Mouse (Mus musculus): ENCODE results near the gene Clptm1l. TPM values are rescaled to one million over a fixed set of nuclear protein-coding genes. Genes with fewer than 3 reads are reported as not detected.

The Clptm1l gene
- 98.9 and 119 TPM in 2 replicates for total RNA-seq (2014; rRNA removed; ENCODE audit: low replicate concordance)
- 63.6 and 65.2 TPM in 2 replicates for polyA plus RNA-seq (2015; fragmentation: Nextera tagmentation; extraction: Ambion mirVana)

- DNase-seq (ENCODE audit: low spot score) = peak; percentile 95
- H3K4me2 ChIP-seq (ENCODE audit: low read depth, low read length) = peak within 1 kb of the TSS; percentile 98
- peaks cover 25% of the 10 kb centered on the region for H3K36me3 ChIP-seq (replicated peaks; ENCODE audit: control insufficient read depth, insufficient read depth, low read length)
- no peaks in the 10 kb centered on the region for H3K9me3 ChIP-seq (replicated peaks; ENCODE audit: control insufficient read depth, low read length)
- WGBS = under 1% methylated on average over 53 of the region's 53 CpGs
- H3K9ac ChIP-seq (replicated peaks; ENCODE audit: low read depth, low read length) = peak within 1 kb of the TSS; percentile 83
- no peak for TF ChIP-seq EP300 (IDR thresholded peaks at IDR 0.05; ENCODE audit: low read depth)
- TF ChIP-seq CTCF (IDR thresholded peaks at IDR 0.05; ENCODE audit: low read depth) = no peak
- peak within 1 kb of the TSS; percentile 82 for H3K4me3 ChIP-seq (ENCODE audit: low read depth, low read length)
- peak; percentile 99 for ATAC-seq (ENCODE audit: insufficient read depth, low read depth)
- H3K27me3 ChIP-seq (ENCODE audit: control insufficient read depth, insufficient read depth, low read length) = 0 out of 2 replicates have a peak, but pooled peaks cover 2% of the 10 kb centered on the region
- H3K27ac ChIP-seq (ENCODE audit: low read depth) = peak within 1 kb of the TSS; percentile 86
- H3K4me1 ChIP-seq (ENCODE audit: control insufficient read depth, insufficient read depth) = peaks cover 17% of the 10 kb centered on the region
Measured at GRCm38 (mm10) chr13:73603522-73604155, at the start of gene Clptm1l. Clptm1l (plus strand) TSS chr13:73604006.

DNA sequence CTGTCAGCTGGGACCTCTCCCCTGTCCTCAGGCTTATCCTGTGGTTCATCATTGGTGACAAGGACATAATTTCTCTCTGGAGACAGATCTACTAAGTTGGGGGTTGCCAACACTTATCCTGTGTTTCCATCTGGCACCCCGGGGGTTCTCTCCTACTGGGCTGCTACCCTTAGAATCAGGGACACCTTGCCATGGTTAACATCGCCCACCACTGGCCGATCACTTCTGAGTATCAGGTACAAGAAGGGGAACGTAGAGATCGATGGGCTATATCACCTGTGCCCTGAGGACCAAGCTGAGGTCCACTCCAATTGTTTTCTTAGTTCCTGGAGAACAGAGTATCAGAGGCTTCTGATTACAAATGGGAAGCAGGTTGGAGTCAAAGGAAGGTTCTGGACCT, 39.6 kb upstream of the Clptm1l start:
- no peaks in the 10 kb centered on the region for H3K36me3 ChIP-seq (replicated peaks; ENCODE audit: control insufficient read depth, insufficient read depth, low read length)
- no peaks in the 10 kb centered on the region for H3K27me3 ChIP-seq (ENCODE audit: control insufficient read depth, insufficient read depth, low read length)
- no peak overlapping the region for H3K9ac ChIP-seq (replicated peaks; ENCODE audit: low read depth, low read length)
- no peaks in the 10 kb centered on the region for H3K9me3 ChIP-seq (replicated peaks; ENCODE audit: control insufficient read depth, low read length)
- no peak overlapping the region for H3K27ac ChIP-seq (ENCODE audit: low read depth)
- H3K4me2 ChIP-seq (ENCODE audit: low read depth, low read length) = no peak overlapping the region
- ATAC-seq (ENCODE audit: insufficient read depth, low read depth) = no peak
- no peak for TF ChIP-seq EP300 (IDR thresholded peaks at IDR 0.05; ENCODE audit: low read depth)
- TF ChIP-seq CTCF (IDR thresholded peaks at IDR 0.05; ENCODE audit: low read depth) = no peak
- no peaks in the 10 kb centered on the region for H3K4me1 ChIP-seq (ENCODE audit: control insufficient read depth, insufficient read depth)
- no peak for DNase-seq (ENCODE audit: low spot score)
- 72% methylated on average over 5 of the region's 5 CpGs for WGBS
- no peak overlapping the region for H3K4me3 ChIP-seq (ENCODE audit: low read depth, low read length)

DNA sequence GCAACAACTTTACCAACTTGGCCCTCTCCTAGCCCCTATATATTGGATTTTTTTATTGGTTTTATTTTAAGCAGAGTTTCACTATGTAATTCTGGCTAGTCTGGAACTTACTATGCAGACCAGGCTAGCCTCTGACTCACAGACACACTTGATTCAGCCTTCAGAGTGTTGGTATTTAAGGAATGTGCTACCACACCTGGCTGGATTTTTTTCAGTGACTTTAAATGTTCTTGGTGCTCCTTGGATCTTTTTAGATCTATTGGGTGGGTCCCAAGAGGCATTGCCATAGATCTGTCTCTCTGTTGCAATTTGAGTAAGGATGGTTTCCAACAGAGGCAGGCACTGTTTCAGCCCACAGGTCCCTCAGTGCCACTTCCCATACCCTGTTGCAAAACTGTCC, 28.8 kb upstream of the Clptm1l start:
- TF ChIP-seq EP300 (IDR thresholded peaks at IDR 0.05; ENCODE audit: low read depth) (no peak), CTCF (IDR thresholded peaks at IDR 0.05; ENCODE audit: low read depth) (no peak)
- H3K9ac ChIP-seq (replicated peaks; ENCODE audit: low read depth, low read length) = no peak overlapping the region
- DNase-seq (ENCODE audit: low spot score) = no peak
- no peak for ATAC-seq (ENCODE audit: insufficient read depth, low read depth)
- H3K9me3 ChIP-seq (replicated peaks; ENCODE audit: control insufficient read depth, low read length) = no peaks in the 10 kb centered on the region
- no peaks in the 10 kb centered on the region for H3K27me3 ChIP-seq (ENCODE audit: control insufficient read depth, insufficient read depth, low read length)
- H3K4me3 ChIP-seq (ENCODE audit: low read depth, low read length) = no peak overlapping the region
- no peak overlapping the region for H3K27ac ChIP-seq (ENCODE audit: low read depth)
- H3K4me1 ChIP-seq (ENCODE audit: control insufficient read depth, insufficient read depth) = no peaks in the 10 kb centered on the region
- no peaks in the 10 kb centered on the region for H3K36me3 ChIP-seq (replicated peaks; ENCODE audit: control insufficient read depth, insufficient read depth, low read length)
- no peak overlapping the region for H3K4me2 ChIP-seq (ENCODE audit: low read depth, low read length)

- Histone ChIP-seq H3K4me3 (ENCODE audit: low read depth, low read length) (no peak overlapping the region), H3K27ac (ENCODE audit: low read depth) (no peak overlapping the region), H3K27me3 (ENCODE audit: control insufficient read depth, insufficient read depth, low read length) (no peaks in the 10 kb centered on the region), H3K36me3 (replicated peaks; ENCODE audit: control insufficient read depth, insufficient read depth, low read length) (no peaks in the 10 kb centered on the region), H3K4me1 (ENCODE audit: control insufficient read depth, insufficient read depth) (no peaks in the 10 kb centered on the region), H3K4me2 (ENCODE audit: low read depth, low read length) (no peak overlapping the region), H3K9ac (replicated peaks; ENCODE audit: low read depth, low read length) (no peak overlapping the region), H3K9me3 (replicated peaks; ENCODE audit: control insufficient read depth, low read length) (no peaks in the 10 kb centered on the region)
- no peak for ATAC-seq (ENCODE audit: insufficient read depth, low read depth)
- DNase-seq (ENCODE audit: low spot score) = no peak
- 53% methylated on average over 2 of the region's 2 CpGs for WGBS
- TF ChIP-seq EP300 (IDR thresholded peaks at IDR 0.05; ENCODE audit: low read depth) (no peak), CTCF (IDR thresholded peaks at IDR 0.05; ENCODE audit: low read depth) (no peak)
Measured at GRCm38 (mm10) chr13:73577277-73577676, 26.5 kb upstream of the Clptm1l start.

GRCm38 (mm10) chr13:73591488-73591887, 12.3 kb upstream of the Clptm1l start:
- no peak overlapping the region for H3K27ac ChIP-seq (ENCODE audit: low read depth)
- TF ChIP-seq EP300 (IDR thresholded peaks at IDR 0.05; ENCODE audit: low read depth) (no peak), CTCF (IDR thresholded peaks at IDR 0.05; ENCODE audit: low read depth) (no peak)
- ATAC-seq (ENCODE audit: insufficient read depth, low read depth) (no peak), DNase-seq (ENCODE audit: low spot score) (no peak)
- no peaks in the 10 kb centered on the region for H3K36me3 ChIP-seq (replicated peaks; ENCODE audit: control insufficient read depth, insufficient read depth, low read length)
- H3K27me3 ChIP-seq (ENCODE audit: control insufficient read depth, insufficient read depth, low read length) = 0 out of 2 replicates have a peak, but pooled peaks cover 5% of the 10 kb centered on the region
- H3K4me1 ChIP-seq (ENCODE audit: control insufficient read depth, insufficient read depth) = no peaks in the 10 kb centered on the region
- H3K9me3 ChIP-seq (replicated peaks; ENCODE audit: control insufficient read depth, low read length) = no peaks in the 10 kb centered on the region
- no peak overlapping the region for H3K4me2 ChIP-seq (ENCODE audit: low read depth, low read length)
- WGBS = 73% methylated on average over 3 of the region's 3 CpGs
- no peak overlapping the region for H3K4me3 ChIP-seq (ENCODE audit: low read depth, low read length)
- H3K9ac ChIP-seq (replicated peaks; ENCODE audit: low read depth, low read length) = no peak overlapping the region

- no peaks in the 10 kb centered on the region for H3K9me3 ChIP-seq (replicated peaks; ENCODE audit: control insufficient read depth, low read length)
- TF ChIP-seq EP300 (IDR thresholded peaks at IDR 0.05; ENCODE audit: low read depth) (no peak), CTCF (IDR thresholded peaks at IDR 0.05; ENCODE audit: low read depth) (no peak)
- DNase-seq (ENCODE audit: low spot score) (no peak), ATAC-seq (ENCODE audit: insufficient read depth, low read depth) (no peak)
- H3K4me3 ChIP-seq (ENCODE audit: low read depth, low read length) = no peak overlapping the region
- H3K4me1 ChIP-seq (ENCODE audit: control insufficient read depth, insufficient read depth) = no peaks in the 10 kb centered on the region
- no peak overlapping the region for H3K27ac ChIP-seq (ENCODE audit: low read depth)
- no peak overlapping the region for H3K4me2 ChIP-seq (ENCODE audit: low read depth, low read length)
- H3K27me3 ChIP-seq (ENCODE audit: control insufficient read depth, insufficient read depth, low read length) = 0 out of 2 replicates have a peak, but pooled peaks cover 5% of the 10 kb centered on the region
- no peaks in the 10 kb centered on the region for H3K36me3 ChIP-seq (replicated peaks; ENCODE audit: control insufficient read depth, insufficient read depth, low read length)
- H3K9ac ChIP-seq (replicated peaks; ENCODE audit: low read depth, low read length) = no peak overlapping the region
- WGBS = 40% methylated on average over 2 of the region's 2 CpGs
Measured at GRCm38 (mm10) chr13:73592546-73592945, 11.3 kb upstream of the Clptm1l start.
